Mouse (Mus musculus) embryonic fibroblast, embryonic 13.5 days (primary cell): ENCODE measurements around the gene Lin52. TPM values are rescaled to one million over a fixed set of nuclear protein-coding genes. Genes with fewer than 3 reads are reported as not detected.
A peak's percentile ranks its signal among the peaks of the same experiment; 100 is the strongest.

ENCODE experiments used
- H3K27ac ChIP-seq: 2 replicates; pipeline ENCODE4 v1.5.1; 2012; ENCODE audit warnings: low read length, control low read depth, inconsistent platforms; ENCODE audit not compliant: insufficient read depth
- H3K4me1 ChIP-seq: 2 replicates; pipeline ENCODE4 v1.6.1; 2011; ENCODE audit warnings: low read length; ENCODE audit not compliant: control insufficient read depth, insufficient read depth
- H3K4me3 ChIP-seq: 2 replicates; pipeline ENCODE4 v1.5.1; 2011; ENCODE audit warnings: mild to moderate bottlenecking, control low read depth, low read length; ENCODE audit not compliant: insufficient read depth
- CTCF ChIP-seq: IDR thresholded peaks from 2 replicates; pipeline ENCODE4 v1.5.1; 2011; ENCODE audit warnings: mild to moderate bottlenecking, control low read depth, low read length, moderate library complexity, borderline replicate concordance; ENCODE audit not compliant: insufficient read depth
- POLR2A ChIP-seq: IDR thresholded peaks from 2 replicates; pipeline ENCODE4 v1.6.1; 2011; ENCODE audit warnings: low read depth, mild to moderate bottlenecking, control low read depth, low read length, moderate library complexity
- polyA plus RNA-seq: library from polyadenylated mRNA; stranded (reverse); fragments of >200 nt; gene quantifications from 2 replicates; pipeline ENCODE4 v1.2.4, GENCODE M21; 2011; ENCODE audit warnings: low read depth; ENCODE audit not compliant: missing spikeins, insufficient read length

Gene Lin52
- polyA plus RNA-seq, 1 experiment, result 14.5 TPM

- Histone ChIP-seq H3K4me3 (no peak overlapping the region), H3K4me1 (no peaks in the 10 kb centered on the region), H3K27ac (no peak overlapping the region)
- TF ChIP-seq POLR2A (no peak), CTCF (no peak)
Measured at GRCm38 (mm10) chr12:84501278-84501677, 50.1 kb downstream of the Lin52 start.

GRCm38 (mm10) chr12:84506856-84507255 lies 55.6 kb downstream of the Lin52 start:
- H3K4me1 ChIP-seq, result no peaks in the 10 kb centered on the region
- H3K4me3 ChIP-seq, result no peak overlapping the region
- TF ChIP-seq POLR2A, result no peak
- TF ChIP-seq CTCF, result no peak
- H3K27ac ChIP-seq, result no peak overlapping the region

GRCm38 (mm10) chr12:84512016-84512415 lies 60.8 kb downstream of the Lin52 start:
- TF ChIP-seq CTCF (no peak), POLR2A (no peak)
- Histone ChIP-seq H3K27ac (no peak overlapping the region), H3K4me3 (no peak overlapping the region), H3K4me1 (no peaks in the 10 kb centered on the region)

GRCm38 (mm10) chr12:84515486-84515885 lies 64.3 kb downstream of the Lin52 start:
- no peak overlapping the region for H3K27ac ChIP-seq
- no peaks in the 10 kb centered on the region for H3K4me1 ChIP-seq
- no peak overlapping the region for H3K4me3 ChIP-seq
- TF ChIP-seq CTCF (no peak), POLR2A (no peak)

- TF ChIP-seq CTCF (no peak), POLR2A (no peak)
- no peaks in the 10 kb centered on the region for H3K4me1 ChIP-seq
- no peak overlapping the region for H3K4me3 ChIP-seq
- no peak overlapping the region for H3K27ac ChIP-seq
Measured at GRCm38 (mm10) chr12:84516642-84517041, 65.4 kb downstream of the Lin52 start.

GRCm38 (mm10) chr12:84518018-84518417 lies 66.8 kb downstream of the Lin52 start:
- Histone ChIP-seq H3K4me1 (no peaks in the 10 kb centered on the region), H3K27ac (no peak overlapping the region), H3K4me3 (no peak overlapping the region)
- TF ChIP-seq POLR2A (no peak), CTCF (no peak)

- Histone ChIP-seq H3K4me1 (no peaks in the 10 kb centered on the region), H3K4me3 (no peak overlapping the region), H3K27ac (no peak overlapping the region)
- TF ChIP-seq CTCF (no peak), POLR2A (no peak)
Measured at GRCm38 (mm10) chr12:84523728-84524127, 72.5 kb downstream of the Lin52 start.

- no peak overlapping the region for H3K4me3 ChIP-seq
- no peaks in the 10 kb centered on the region for H3K4me1 ChIP-seq
- 0 out of 2 replicates have a peak overlapping the region, but pooled peaks have one; percentile 32 for H3K27ac ChIP-seq
- TF ChIP-seq POLR2A, result no peak
Measured at GRCm38 (mm10) chr12:84524147-84525050, 73.2 kb downstream of the Lin52 start.

- TF ChIP-seq POLR2A (no peak), CTCF (no peak)
- no peaks in the 10 kb centered on the region for H3K4me1 ChIP-seq
- H3K4me3 ChIP-seq, result no peak overlapping the region
- no peak overlapping the region for H3K27ac ChIP-seq
Measured at GRCm38 (mm10) chr12:84525422-84525821, 74.2 kb downstream of the Lin52 start.

GRCm38 (mm10) chr12:84530426-84530825 lies 79.2 kb downstream of the Lin52 start:
- H3K4me1 ChIP-seq, result no peaks in the 10 kb centered on the region
- H3K4me3 ChIP-seq, result no peak overlapping the region
- H3K27ac ChIP-seq, result no peak overlapping the region
- TF ChIP-seq CTCF (no peak), POLR2A (no peak)
